Mouse (Mus musculus) cerebellum, adult 2 months (tissue): ENCODE data around the gene Arhgef25.

ENCODE experiments used
- CTCF ChIP-seq: fragments of 200-500 bp; IDR thresholded peaks from 2 replicates; pipeline ENCODE4 v1.5.1; 2011; ENCODE audit warnings: low read depth, mild to moderate bottlenecking, control low read depth, low read length, moderate library complexity, borderline replicate concordance; ENCODE audit not compliant: insufficient read depth
- POLR2A ChIP-seq: fragments of 200-500 bp; IDR thresholded peaks from 2 replicates; pipeline ENCODE4 v1.6.1; 2011; ENCODE audit warnings: low read length, control low read depth, borderline replicate concordance; ENCODE audit not compliant: insufficient read depth

DNA sequence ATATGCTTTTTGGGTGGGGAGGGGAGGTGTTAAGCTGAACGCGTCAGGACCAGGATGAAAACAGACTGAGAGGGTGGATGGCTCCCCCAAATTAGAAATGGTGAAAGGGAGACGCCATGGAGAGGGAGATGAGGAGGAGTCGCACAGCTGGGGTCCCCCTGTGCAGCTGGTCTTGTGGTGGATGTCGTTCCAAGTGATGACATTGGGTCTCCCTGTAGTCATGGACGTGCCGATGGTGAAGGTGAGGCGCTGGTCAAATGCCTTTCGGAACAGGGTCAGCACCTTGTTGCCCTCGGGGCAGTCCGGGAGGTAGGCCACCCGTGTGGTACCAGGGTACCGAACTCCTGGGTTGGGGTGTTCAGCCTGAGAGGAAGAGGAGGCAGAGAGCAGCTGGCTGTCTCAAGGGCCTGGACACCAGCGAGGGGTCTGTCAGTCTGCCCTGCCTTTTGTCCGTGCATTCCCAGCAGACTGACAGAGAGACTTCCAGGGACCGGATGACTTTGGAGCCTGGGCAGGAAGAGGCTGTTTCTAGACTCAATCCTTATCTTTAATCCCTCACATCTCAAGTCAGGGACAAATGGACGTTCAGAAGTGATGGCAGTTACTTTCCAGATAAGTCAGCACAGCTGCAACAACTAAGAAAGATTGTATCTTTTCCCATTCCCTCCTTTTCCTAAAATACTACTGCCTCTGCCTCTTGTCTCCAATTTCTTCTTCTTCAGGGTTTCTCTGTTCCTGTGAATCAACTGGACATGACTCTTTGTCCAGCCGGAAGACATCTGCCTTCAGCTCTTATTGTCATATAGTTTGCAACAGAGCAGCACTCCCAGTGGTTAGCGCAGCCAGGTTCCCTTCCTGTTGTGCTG lies 1.5 kb upstream of the Arhgef25 start:
- TF ChIP-seq CTCF (no peak), POLR2A (no peak)
